Mouse (Mus musculus) ES-Bruce4 (cell line): ENCODE data around the gene Clock. TPM values are rescaled to one million over a fixed set of nuclear protein-coding genes. Genes with fewer than 3 reads are reported as not detected.

Experiments
- H3K27ac ChIP-seq: 2 replicates; pipeline ENCODE4 v1.5.1; 2012; ENCODE audit warnings: low read length, inconsistent platforms; ENCODE audit not compliant: insufficient read depth
- H3K27me3 ChIP-seq: 2 replicates; pipeline ENCODE4 v1.6.1; 2012; ENCODE audit warnings: mild to moderate bottlenecking, low read length, inconsistent platforms; ENCODE audit not compliant: control insufficient read depth, poor library complexity, insufficient read depth, severe bottlenecking
- H3K36me3 ChIP-seq: 2 replicates; pipeline ENCODE4 v1.6.1; 2012; ENCODE audit warnings: inconsistent platforms, mild to moderate bottlenecking, low read length, moderate library complexity; ENCODE audit not compliant: control insufficient read depth, poor library complexity, insufficient read depth, severe bottlenecking
- H3K4me1 ChIP-seq: one replicate; pipeline ENCODE4 v1.8.1; 2011; ENCODE audit warnings: low read length; ENCODE audit not compliant: control insufficient read depth, insufficient read depth
- H3K4me3 ChIP-seq: 2 replicates; pipeline ENCODE4 v1.5.1; 2011; ENCODE audit warnings: low read depth, mild to moderate bottlenecking, low read length
- H3K9ac ChIP-seq: 2 replicates; pipeline ENCODE4 v1.6.1; 2012; ENCODE audit warnings: low read depth, mild to moderate bottlenecking, inconsistent platforms; ENCODE audit not compliant: poor library complexity, severe bottlenecking
- H3K9me3 ChIP-seq: replicated peaks from 2 replicates; pipeline ENCODE4 v1.6.1; 2012; ENCODE audit warnings: mild to moderate bottlenecking, low read length, inconsistent platforms; ENCODE audit not compliant: control insufficient read depth, poor library complexity, insufficient read depth, severe bottlenecking
- CTCF ChIP-seq: IDR thresholded peaks from one replicate; pipeline ENCODE4 v1.8.1; 2011; ENCODE audit warnings: low read depth, low read length
- EP300 ChIP-seq: IDR thresholded peaks from 2 replicates; pipeline ENCODE4 v1.6.1; 2011; ENCODE audit warnings: low read depth, low read length; ENCODE audit not compliant: insufficient read depth
- POLR2A ChIP-seq: IDR thresholded peaks from one replicate; pipeline ENCODE4 v1.8.1; 2011; ENCODE audit warnings: low read length; ENCODE audit not compliant: insufficient read depth
- polyA plus RNA-seq: library from polyadenylated mRNA; stranded (reverse); fragments of >200 nt; gene quantifications from 2 replicates; pipeline ENCODE4 v1.2.4, GENCODE M21; 2011; ENCODE audit warnings: low read depth; ENCODE audit not compliant: missing spikeins, insufficient read depth, insufficient read length

Clock gene
- polyA plus RNA-seq, 1 experiment, result 17.0 TPM

DNA sequence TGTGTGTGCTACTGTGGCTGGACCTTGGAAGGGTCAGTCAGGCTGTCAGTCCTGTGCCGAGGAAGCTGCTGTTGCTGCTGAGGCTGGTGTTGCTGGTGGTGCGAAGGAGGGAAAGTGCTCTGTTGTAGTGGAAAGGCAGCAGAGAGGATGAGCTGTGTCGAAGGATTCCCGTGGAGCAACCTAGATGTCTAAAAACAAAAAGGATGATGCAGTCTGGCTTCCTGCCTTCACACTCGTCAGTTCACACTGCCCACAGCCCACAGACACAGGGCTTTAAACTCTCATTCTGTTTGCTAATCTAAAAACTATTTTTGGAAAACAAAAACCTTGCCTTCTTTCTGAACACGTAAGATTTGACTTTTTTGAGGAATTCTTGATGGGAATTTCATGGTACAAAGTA, 87.9 kb downstream of the Clock start:
- H3K4me1 ChIP-seq, result no peaks in the 10 kb centered on the region
- H3K27me3 ChIP-seq, result no peaks in the 10 kb centered on the region
- no peak overlapping the region for H3K9ac ChIP-seq
- H3K9me3 ChIP-seq, result no peaks in the 10 kb centered on the region
- H3K27ac ChIP-seq, result no peak overlapping the region
- no peaks in the 10 kb centered on the region; the same call in 1 of the 2 replicates for H3K36me3 ChIP-seq
- TF ChIP-seq POLR2A (no peak), EP300 (no peak)
- no peak overlapping the region for H3K4me3 ChIP-seq

DNA sequence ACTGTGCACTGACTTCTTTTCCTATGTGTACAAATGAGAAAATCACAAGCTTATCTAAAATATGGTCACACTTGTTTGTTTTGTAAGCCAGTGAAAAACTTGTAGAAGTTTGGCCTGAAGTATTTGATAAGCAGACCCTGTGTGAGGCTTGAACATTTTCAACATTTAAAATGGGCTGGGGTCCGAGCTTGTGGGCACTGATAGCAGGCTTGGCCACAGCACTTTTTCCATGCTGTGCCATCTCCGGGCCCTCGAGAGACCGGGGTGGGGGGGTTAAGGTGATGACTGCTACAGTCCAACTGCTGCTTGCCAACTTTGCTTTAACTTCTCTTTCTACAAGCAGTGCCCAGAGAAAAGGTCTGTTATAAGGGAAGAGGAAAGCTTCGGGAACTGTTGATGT, 96.5 kb downstream of the Clock start:
- Histone ChIP-seq H3K9ac (no peak overlapping the region), H3K4me1 (no peaks in the 10 kb centered on the region), H3K27ac (no peak overlapping the region), H3K27me3 (no peaks in the 10 kb centered on the region), H3K4me3 (no peak overlapping the region), H3K36me3 (peaks cover 52% of the 10 kb centered on the region), H3K9me3 (no peaks in the 10 kb centered on the region)
- TF ChIP-seq POLR2A, result no peak
- no peak for TF ChIP-seq EP300
- no peak for TF ChIP-seq CTCF

DNA sequence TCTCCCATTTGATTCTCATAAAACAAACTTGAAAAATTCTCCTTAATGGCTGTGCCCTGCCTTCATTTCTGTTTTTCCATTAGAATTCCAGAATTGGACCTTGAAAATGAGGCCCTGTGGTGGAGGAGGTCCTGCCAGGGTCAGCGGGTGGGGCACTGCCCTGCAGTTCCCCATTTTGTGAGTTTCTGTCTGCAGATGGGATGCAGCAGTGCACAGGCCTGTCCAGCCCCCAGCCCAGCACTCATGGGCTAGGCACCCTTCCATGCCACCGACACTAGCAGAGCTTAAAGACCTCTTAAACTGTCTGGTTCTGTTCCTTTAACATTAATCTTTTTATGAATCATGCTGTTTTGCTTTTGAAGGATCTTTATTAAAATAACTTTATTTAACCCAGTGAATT, 98.7 kb downstream of the Clock start:
- H3K27me3 ChIP-seq, result no peaks in the 10 kb centered on the region
- no peaks in the 10 kb centered on the region for H3K4me1 ChIP-seq
- no peak overlapping the region for H3K9ac ChIP-seq
- TF ChIP-seq POLR2A, result no peak
- no peak overlapping the region for H3K4me3 ChIP-seq
- no peak overlapping the region for H3K27ac ChIP-seq
- H3K9me3 ChIP-seq, result no peaks in the 10 kb centered on the region
- H3K36me3 ChIP-seq, result peaks cover 54% of the 10 kb centered on the region

- H3K9ac ChIP-seq, result no peak overlapping the region
- peaks cover 50% of the 10 kb centered on the region for H3K36me3 ChIP-seq
- TF ChIP-seq EP300 (no peak), POLR2A (no peak), CTCF (no peak)
- H3K27ac ChIP-seq, result no peak overlapping the region
- no peaks in the 10 kb centered on the region for H3K27me3 ChIP-seq
- H3K4me1 ChIP-seq, result no peaks in the 10 kb centered on the region
- H3K4me3 ChIP-seq, result no peak overlapping the region
- H3K9me3 ChIP-seq, result no peaks in the 10 kb centered on the region
These were observed 101.4 kb downstream of the Clock start for GRCm38 (mm10) chr5:76203171-76203570.

GRCm38 (mm10) chr5:76199346-76199745, 105.2 kb downstream of the Clock start:
- Histone ChIP-seq H3K9me3 (no peaks in the 10 kb centered on the region), H3K36me3 (peaks cover 22% of the 10 kb centered on the region), H3K27ac (no peak overlapping the region), H3K27me3 (no peaks in the 10 kb centered on the region), H3K4me1 (peaks cover 3% of the 10 kb centered on the region), H3K9ac (no peak overlapping the region), H3K4me3 (no peak overlapping the region)
- TF ChIP-seq CTCF, result no peak
- no peak for TF ChIP-seq EP300
- no peak for TF ChIP-seq POLR2A

DNA sequence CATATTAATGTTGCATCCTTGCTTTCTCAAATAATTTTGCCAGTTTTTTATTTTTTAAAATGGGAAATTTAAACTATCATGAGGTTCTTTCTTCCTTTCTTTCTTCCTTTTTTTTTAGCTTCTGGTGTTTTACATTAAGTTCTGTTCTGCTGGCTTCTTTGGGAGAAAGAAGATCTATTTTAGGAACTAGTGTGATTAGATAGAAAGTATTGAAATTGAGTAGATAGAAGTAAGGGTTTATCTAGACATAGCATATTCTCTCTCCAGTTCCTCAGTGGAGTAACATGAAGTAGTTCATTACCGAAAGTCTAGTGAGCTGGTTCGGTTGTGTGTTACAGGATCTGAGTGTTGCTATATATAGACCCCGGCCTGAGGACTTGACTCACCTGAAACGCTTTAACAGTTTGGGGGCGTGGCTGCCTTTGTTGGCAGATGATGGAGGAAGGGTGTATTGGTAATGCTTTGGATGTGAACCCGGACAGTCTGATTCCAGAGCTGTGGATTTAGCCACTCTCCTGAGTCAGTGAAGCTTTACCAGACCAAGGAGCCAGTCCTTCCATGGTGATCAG, 110.1 kb downstream of the Clock start:
- Histone ChIP-seq H3K27me3 (no peaks in the 10 kb centered on the region), H3K4me1 (peaks cover 4% of the 10 kb centered on the region), H3K27ac (no peak overlapping the region), H3K9me3 (no peaks in the 10 kb centered on the region), H3K9ac (no peak overlapping the region), H3K4me3 (no peak overlapping the region), H3K36me3 (peaks cover 14% of the 10 kb centered on the region)
- TF ChIP-seq EP300 (no peak), POLR2A (no peak), CTCF (no peak)
